Mouse (Mus musculus) forebrain, postnatal 0 days (tissue): ENCODE data around the gene Apobec3. TPM values are rescaled to one million over a fixed set of nuclear protein-coding genes. Genes with fewer than 3 reads are reported as not detected.

ENCODE experiments used
- ATAC-seq: fragments of 200-750 bp; cut with Nextera tagmentation; 2 replicates; pipeline ENCODE4 v1.8.0; 2017; ENCODE audit warnings: mild to moderate bottlenecking, moderate library complexity
- DNase-seq: peaks from one replicate; pipeline ENCODE4 v3.0.0-alpha.2; 2015
- H3K27ac ChIP-seq: fragments of 300-500 bp; sonication (generic); 2 replicates; pipeline ENCODE4 v1.5.1; 2014; ENCODE audit warnings: low read depth, mild to moderate bottlenecking, antibody characterized with exemption, low read length, moderate library complexity, mixed read lengths
- H3K27me3 ChIP-seq: fragments of 300-500 bp; sonication (generic); 2 replicates; pipeline ENCODE4 v1.6.1; 2014; ENCODE audit warnings: mild to moderate bottlenecking, low read length, mixed read lengths; ENCODE audit not compliant: insufficient read depth
- H3K36me3 ChIP-seq: fragments of 300-500 bp; sonication (generic); 2 replicates; pipeline ENCODE4 v1.6.1; 2014; ENCODE audit warnings: mild to moderate bottlenecking, moderate library complexity; ENCODE audit not compliant: insufficient read depth
- H3K4me1 ChIP-seq: fragments of 300-500 bp; sonication (generic); 2 replicates; pipeline ENCODE4 v1.6.1; 2014; ENCODE audit warnings: antibody characterized with exemption; ENCODE audit not compliant: insufficient read depth
- H3K4me2 ChIP-seq: fragments of 300-500 bp; sonication (generic); 2 replicates; pipeline ENCODE4 v1.6.1; 2014; ENCODE audit warnings: low read depth, mild to moderate bottlenecking, moderate library complexity
- H3K4me3 ChIP-seq: fragments of 300-500 bp; sonication (generic); 2 replicates; pipeline ENCODE4 v1.5.1; 2014; ENCODE audit warnings: low read depth, low read length, mixed read lengths
- H3K9ac ChIP-seq: fragments of 300-500 bp; sonication (generic); 2 replicates; pipeline ENCODE4 v1.6.1; 2014; ENCODE audit warnings: mild to moderate bottlenecking
- H3K9me3 ChIP-seq: fragments of 300-500 bp; sonication (generic); 2 replicates; pipeline ENCODE4 v1.6.1; 2016; ENCODE audit warnings: low read length
- CTCF ChIP-seq: sonication (generic); IDR thresholded peaks from 2 replicates; pipeline ENCODE4 v1.5.1; 2016; ENCODE audit warnings: antibody characterized with exemption, control low read depth, low read depth
- WGBS: fragments of 180-500 bp; shearing (Covaris S2); extraction: QIAGEN DNeasy Blood & Tissue Kit; methylation state at CpG from one replicate; pipeline ENCODE4 v1.1.7; 2014; 5-methylcytosine and 5-hydroxymethylcytosine counted together
- polyA plus RNA-seq: library from polyadenylated mRNA; unstranded; fragments of >200 nt; fragmentation: Nextera tagmentation; extraction: Ambion mirVana; gene quantifications from 2 replicates; pipeline ENCODE4 v1.2.1, GENCODE M21; 2015
- total RNA-seq: library from RNA; depleted of rRNA; stranded (reverse); fragments of >200 nt; gene quantifications from 2 replicates; pipeline ENCODE4 v1.2.3, GENCODE M21; 2014; rRNA removed

Apobec3 gene
- total and polyA plus RNA-seq, 2 experiments from 2014 or later, result 3.6 to 5.3 TPM

DNA sequence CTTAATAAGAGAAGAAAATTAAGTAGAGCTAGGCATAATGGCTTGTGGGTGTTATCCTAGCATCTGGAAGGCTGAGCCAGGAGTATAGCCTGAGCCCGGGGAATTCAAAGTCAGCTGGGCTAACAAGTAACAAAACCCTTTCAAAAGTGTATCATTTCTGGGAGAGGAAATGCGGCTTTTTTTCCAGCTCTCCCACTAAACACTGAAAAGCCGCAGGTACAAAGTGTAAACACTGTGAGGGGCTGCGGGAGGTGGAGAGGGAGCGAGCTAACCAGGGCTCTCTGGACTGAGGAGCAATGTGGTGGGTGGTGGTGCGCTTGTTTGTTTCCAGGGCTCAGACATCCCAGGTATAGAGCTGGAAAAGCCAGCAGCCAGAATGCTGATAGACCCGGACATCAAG is 72.9 kb downstream of the Apobec3 start:
- DNase-seq (no peak), ATAC-seq (no peak)
- no peak overlapping the region for H3K9ac ChIP-seq
- TF ChIP-seq CTCF, result no peak
- no peaks in the 10 kb centered on the region for H3K9me3 ChIP-seq
- 88% methylated on average over 7 of the region's 7 CpGs for WGBS
- no peaks in the 10 kb centered on the region for H3K4me1 ChIP-seq
- no peaks in the 10 kb centered on the region for H3K36me3 ChIP-seq
- H3K27me3 ChIP-seq, result no peaks in the 10 kb centered on the region
- no peak overlapping the region for H3K4me2 ChIP-seq
- no peak overlapping the region for H3K27ac ChIP-seq
- H3K4me3 ChIP-seq, result no peak overlapping the region

Other genes with a start within 250 kb of the Apobec3 start
- 17.1 and 25.7 TPM in 2 replicates for gene Fam227a, start 232.7 kb upstream of the Apobec3 start, total RNA-seq
- 1.0 and 1.9 TPM in 2 replicates for gene Fam227a, start 232.7 kb upstream of the Apobec3 start, polyA plus RNA-seq
- 70.3 and 107 TPM in 2 replicates for gene Cby1, start 232.5 kb upstream of the Apobec3 start, total RNA-seq
- gene Cby1, start 232.5 kb upstream of the Apobec3 start, polyA plus RNA-seq, result 117 and 119 TPM in 2 replicates
- gene Tomm22, start 220.8 kb upstream of the Apobec3 start, total RNA-seq, result 132 and 167 TPM in 2 replicates
- 248 and 266 TPM in 2 replicates for gene Tomm22, start 220.8 kb upstream of the Apobec3 start, polyA plus RNA-seq
- gene Josd1, start 203.7 kb upstream of the Apobec3 start, total RNA-seq, result 49.2 and 54.1 TPM in 2 replicates
- 18.6 and 20.2 TPM in 2 replicates for gene Josd1, start 203.7 kb upstream of the Apobec3 start, polyA plus RNA-seq
- 74.2 and 78.1 TPM in 2 replicates for gene Gtpbp1, start 200.8 kb upstream of the Apobec3 start, total RNA-seq
- gene Gtpbp1, start 200.8 kb upstream of the Apobec3 start, polyA plus RNA-seq, result 43.4 and 47.6 TPM in 2 replicates
- 43.0 and 56.4 TPM in 2 replicates for gene Sun2, start 149.1 kb upstream of the Apobec3 start, total RNA-seq
- gene Sun2, start 149.1 kb upstream of the Apobec3 start, polyA plus RNA-seq, result 2.3 and 3.7 TPM in 2 replicates
- 58.3 and 59.2 TPM in 2 replicates for gene Dnal4, start 113.8 kb upstream of the Apobec3 start, total RNA-seq
- 81.5 and 94.5 TPM in 2 replicates for gene Dnal4, start 113.8 kb upstream of the Apobec3 start, polyA plus RNA-seq
- 129 and 184 TPM in 2 replicates for gene Nptxr, start 86.9 kb upstream of the Apobec3 start, total RNA-seq
- gene Nptxr, start 86.9 kb upstream of the Apobec3 start, polyA plus RNA-seq, result 41.9 and 87.3 TPM in 2 replicates
- 9.0 and 18.6 TPM in 2 replicates for gene Npcd, start 57.4 kb upstream of the Apobec3 start, total RNA-seq
- gene Npcd, start 57.4 kb upstream of the Apobec3 start, polyA plus RNA-seq, result 3.7 and 4.0 TPM in 2 replicates
- 69.1 and 86.8 TPM in 2 replicates for gene Cbx6, start 57.0 kb upstream of the Apobec3 start, total RNA-seq
- 27.5 and 53.8 TPM in 2 replicates for gene Cbx6, start 57.0 kb upstream of the Apobec3 start, polyA plus RNA-seq
- gene Cbx7, start 79.5 kb downstream of the Apobec3 start, total RNA-seq, result 6.4 and 11.1 TPM in 2 replicates
- gene Cbx7, start 79.5 kb downstream of the Apobec3 start, polyA plus RNA-seq, result 2.4 and 3.1 TPM in 2 replicates
- gene Pdgfb, start 123.3 kb downstream of the Apobec3 start, total RNA-seq, result 13.2 and 17.8 TPM in 2 replicates
- 4.6 and 7.6 TPM in 2 replicates for gene Pdgfb, start 123.3 kb downstream of the Apobec3 start, polyA plus RNA-seq
- 113 and 127 TPM in 2 replicates for gene Syngr1, start 199.7 kb downstream of the Apobec3 start, total RNA-seq
- gene Syngr1, start 199.7 kb downstream of the Apobec3 start, polyA plus RNA-seq, result 58.6 and 69.0 TPM in 2 replicates
- gene Rpl3, start 200.2 kb downstream of the Apobec3 start, total RNA-seq, result 804 and 1,069 TPM in 2 replicates
- 578 and 651 TPM in 2 replicates for gene Rpl3, start 200.2 kb downstream of the Apobec3 start, polyA plus RNA-seq
- gene Tab1, start 241.5 kb downstream of the Apobec3 start, total RNA-seq, result 48.8 and 52.1 TPM in 2 replicates
- 21.6 and 25.7 TPM in 2 replicates for gene Tab1, start 241.5 kb downstream of the Apobec3 start, polyA plus RNA-seq